In the genomic region with DNA sequence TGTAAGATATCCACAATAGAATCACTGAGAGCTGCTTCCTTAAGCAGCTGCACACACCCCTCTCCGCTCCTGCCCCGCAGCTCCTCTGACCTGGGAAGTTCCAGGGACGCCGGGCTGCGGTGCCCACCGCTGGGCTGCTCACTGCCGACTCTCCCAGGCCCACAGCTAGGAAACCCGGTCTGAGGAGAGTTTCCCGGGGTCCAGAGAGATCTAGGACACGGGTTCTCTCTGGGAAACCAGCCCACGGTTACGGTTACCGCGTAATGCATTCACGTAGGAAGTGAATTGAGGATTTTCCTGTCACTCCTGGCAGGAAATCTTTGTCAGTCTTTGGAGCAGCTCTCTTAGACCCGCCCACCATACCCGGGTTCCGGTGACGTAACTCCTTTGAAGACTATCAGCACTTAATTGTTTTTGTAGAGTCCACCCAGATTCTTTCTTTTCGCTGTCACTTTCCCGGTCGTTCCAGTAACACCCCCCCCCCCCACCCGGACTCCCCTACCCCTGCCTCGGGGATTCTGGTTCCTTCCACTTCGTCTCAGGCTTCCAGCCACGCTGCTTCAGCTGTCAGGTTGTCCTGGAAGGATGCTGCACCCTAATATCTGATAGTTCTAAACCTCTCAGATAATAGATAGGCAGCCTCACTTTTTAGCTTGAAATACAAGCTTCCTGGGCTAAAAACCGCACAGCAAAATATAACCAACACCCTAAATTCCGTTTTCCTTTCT, we compare ENCODE assay signal across 8 mouse cellular contexts. TPM values are rescaled to one million over a fixed set of nuclear protein-coding genes. Genes with fewer than 3 reads are reported as not detected.
DNase-seq lines count a peak whose midpoint lies in the region; ATAC-seq and TF ChIP-seq lines count a peak whose summit lies in the region.

No protein-coding gene starts in this region.

- peak overlapping the region; percentile 49 for H3K4me2 ChIP-seq in forebrain, embryonic 14.5 days (ENCODE audit: low read length)
- peak overlapping the region; percentile 68 for H3K4me2 ChIP-seq in liver, embryonic 15.5 days
- H3K4me2 ChIP-seq in neural tube, embryonic 13.5 days: peak overlapping the region; percentile 56

- TF ChIP-seq EP300 in ES-Bruce4 (IDR thresholded peaks at IDR 0.05; ENCODE audit: insufficient read depth, low read depth, low read length): no peak

- no peaks in the 10 kb centered on the region for H3K4me1 ChIP-seq in ES-Bruce4 (ENCODE audit: control insufficient read depth, insufficient read depth, low read length)
- H3K4me1 ChIP-seq in forebrain, embryonic 14.5 days (ENCODE audit: control insufficient read depth, insufficient read depth, low read length): peaks cover 3% of the 10 kb centered on the region; the same call in 1 of the 2 replicates
- no peaks in the 10 kb centered on the region for H3K4me1 ChIP-seq in liver, embryonic 15.5 days (replicated peaks)
- H3K4me1 ChIP-seq in neural tube, embryonic 13.5 days (replicated peaks): peaks cover 12% of the 10 kb centered on the region

- DNase-seq in c-Kit-positive CD71-positive TER-119-positive erythroid progenitor cells, embryonic 14.5 days (ENCODE audit: low spot score): peak; percentile 60
- peak; percentile 97 for DNase-seq in forebrain, embryonic 14.5 days (ENCODE audit: low spot score)
- DNase-seq in heart, postnatal 10 days: peak; percentile 73 to 75
- peak; percentile 81 to 86 for DNase-seq in kidney, postnatal 4 days
- peak; percentile 1 to 2 for DNase-seq in thymus, adult 18-20 months

- no peak overlapping the region for H3K27ac ChIP-seq in ES-Bruce4 (ENCODE audit: insufficient read depth, low read length)
- peak overlapping the region; percentile 95 for H3K27ac ChIP-seq in forebrain, embryonic 14.5 days (ENCODE audit: low read depth, low read length)
- H3K27ac ChIP-seq in liver, embryonic 15.5 days (replicated peaks): no peak overlapping the region
- peak overlapping the region; percentile 97 for H3K27ac ChIP-seq in neural tube, embryonic 13.5 days (replicated peaks)

- peak; percentile 98 for ATAC-seq in forebrain, embryonic 14.5 days
- peak; percentile 58 for ATAC-seq in liver, embryonic 15.5 days (ENCODE audit: insufficient read depth)
- peak; percentile 96 for ATAC-seq in neural tube, embryonic 13.5 days (ENCODE audit: low read depth)

- peak overlapping the region; percentile 86 for H3K9ac ChIP-seq in ES-Bruce4 (ENCODE audit: low read depth, poor library complexity, severe bottlenecking)
- peak overlapping the region; percentile 84 for H3K9ac ChIP-seq in forebrain, embryonic 14.5 days (ENCODE audit: low read length)
- peak overlapping the region; percentile 43 for H3K9ac ChIP-seq in liver, embryonic 15.5 days
- H3K9ac ChIP-seq in neural tube, embryonic 13.5 days: peak overlapping the region; percentile 94

- H3K36me3 ChIP-seq in ES-Bruce4 (ENCODE audit: control insufficient read depth, insufficient read depth, low read length, poor library complexity, severe bottlenecking): no peaks in the 10 kb centered on the region
- 0 out of 2 replicates have a peak, but pooled peaks cover 6% of the 10 kb centered on the region for H3K36me3 ChIP-seq in forebrain, embryonic 14.5 days (ENCODE audit: control insufficient read depth, insufficient read depth, low read length)
- no peaks in the 10 kb centered on the region for H3K36me3 ChIP-seq in liver, embryonic 15.5 days (replicated peaks)
- peaks cover 19% of the 10 kb centered on the region for H3K36me3 ChIP-seq in neural tube, embryonic 13.5 days

- no peaks in the 10 kb centered on the region for H3K27me3 ChIP-seq in ES-Bruce4 (ENCODE audit: control insufficient read depth, insufficient read depth, low read length, poor library complexity, severe bottlenecking)
- H3K27me3 ChIP-seq in forebrain, embryonic 14.5 days (replicated peaks; ENCODE audit: control insufficient read depth, insufficient read depth, low read length): no peaks in the 10 kb centered on the region
- H3K27me3 ChIP-seq in liver, embryonic 15.5 days: no peaks in the 10 kb centered on the region
- H3K27me3 ChIP-seq in neural tube, embryonic 13.5 days: no peaks in the 10 kb centered on the region

- intact Hi-C loops in heart, postnatal 10 days (cut with DNase I): loop anchor here (5.0 kb wide), 2 partner anchors 50 to 375 kb away; a partner anchor contains a TSS

- peak overlapping the region; percentile 97 for H3K4me3 ChIP-seq in ES-Bruce4 (ENCODE audit: low read depth, low read length)
- peak overlapping the region; percentile 66 for H3K4me3 ChIP-seq in forebrain, embryonic 14.5 days (ENCODE audit: low read depth, low read length)
- H3K4me3 ChIP-seq in liver, embryonic 15.5 days (replicated peaks): peak overlapping the region; percentile 64
- peak overlapping the region; percentile 77 for H3K4me3 ChIP-seq in neural tube, embryonic 13.5 days

- TF ChIP-seq POLR2A in ES-Bruce4 (IDR thresholded peaks at IDR 0.05; ENCODE audit: insufficient read depth, low read length): no peak

- WGBS in forebrain, embryonic 14.5 days: under 1% methylated on average over 28 of the region's 28 CpGs
- 2% methylated on average over 28 of the region's 28 CpGs for WGBS in liver, embryonic 15.5 days (ENCODE audit: insufficient replicate concordance)
- WGBS in neural tube, embryonic 13.5 days: 2% methylated on average over 28 of the region's 28 CpGs

- TF ChIP-seq CTCF in ES-Bruce4 (IDR thresholded peaks at IDR 0.05; ENCODE audit: low read depth, low read length): no peak

- no peaks in the 10 kb centered on the region for H3K9me3 ChIP-seq in ES-Bruce4 (replicated peaks; ENCODE audit: control insufficient read depth, insufficient read depth, low read length, poor library complexity, severe bottlenecking)
- H3K9me3 ChIP-seq in forebrain, embryonic 14.5 days (replicated peaks; ENCODE audit: control insufficient read depth, low read length): no peaks in the 10 kb centered on the region
- H3K9me3 ChIP-seq in liver, embryonic 15.5 days (replicated peaks): no peaks in the 10 kb centered on the region
- H3K9me3 ChIP-seq in neural tube, embryonic 13.5 days: no peaks in the 10 kb centered on the region

RNA-seq across cellular contexts. Expression of a gene that starts 49.3 kb away (rescaled TPM):
- 16.9 and 18.1 TPM in 2 replicates for polyA plus RNA-seq in ES-Bruce4 (2011; ENCODE audit: insufficient read depth, insufficient read length, low read depth, missing spikeins)
- 25.5 and 26.0 TPM in 2 replicates for polyA plus RNA-seq in forebrain, embryonic 14.5 days (2014; fragmentation: Nextera tagmentation; extraction: Ambion mirVana)
- total RNA-seq in heart, postnatal 10 days (2021): 10 to 100 TPM in 1 of 2 experiments, 1 to 10 TPM in 1; 9.4 to 10.5 TPM
- polyA plus RNA-seq in liver, embryonic 15.5 days (2015; fragmentation: Nextera tagmentation; extraction: Ambion mirVana): 1.8 and 2.0 TPM in 2 replicates
- 20.3 and 20.8 TPM in 2 replicates for polyA plus RNA-seq in neural tube, embryonic 13.5 days (2015; fragmentation: Nextera tagmentation; extraction: Ambion mirVana)

Comparison
In these comparisons a context has a peak if more than half of its experiments do, and no peak if none do; other contexts are left out.
1. H3K27ac ChIP-seq: peak in forebrain, embryonic 14.5 days (single experiment) and neural tube, embryonic 13.5 days (single experiment); none in ES-Bruce4 (single experiment) and liver, embryonic 15.5 days (single experiment).
2. H3K9ac ChIP-seq: peak in every context shown above with its lines; median percentile 94 in neural tube, embryonic 13.5 days; 86 in ES-Bruce4; 84 in forebrain, embryonic 14.5 days; 43 in liver, embryonic 15.5 days.
3. DNase-seq: peak in every context shown above with its lines; median percentile 97 in forebrain, embryonic 14.5 days; 84 in kidney, postnatal 4 days; 74 in heart, postnatal 10 days; 60 in c-Kit-positive CD71-positive TER-119-positive erythroid progenitor cells, embryonic 14.5 days; 2 in thymus, adult 18-20 months.
4. Peak in every context shown above with its lines, with median percentiles within 50 percentile points of each other: H3K4me3 ChIP-seq, ATAC-seq and H3K4me2 ChIP-seq.